Mouse (Mus musculus): ENCODE measurements around the gene Rpf1.

- TF ChIP-seq KAT2A (IDR thresholded peaks at IDR 0.05; ENCODE audit: insufficient replicate concordance, low read length) (no peak), E2F4 (IDR thresholded peaks at IDR 0.05; ENCODE audit: insufficient replicate concordance, low read depth, low read length) (no peak), POLR2A (IDR thresholded peaks at IDR 0.05; ENCODE audit: low read depth, low read length) (peak; percentile 30; the same call in 1 of the 2 replicates), MYC (IDR thresholded peaks at IDR 0.05; ENCODE audit: low read depth, low read length) (no peak), CTCF (conservative IDR thresholded peaks at IDR 0.05 in 1 of 2, IDR thresholded peaks at IDR 0.05 in 1 of 2; ENCODE audit: low read depth in 2 of 2, low read length in 2 of 2) (no peak), ZMIZ1 (IDR thresholded peaks at IDR 0.05; ENCODE audit: low read depth, low read length) (no peak; the same call in none of the 2 replicates), GABPA (IDR thresholded peaks at IDR 0.05; ENCODE audit: insufficient replicate concordance, low read depth, low read length) (no peak), ZC3H11A (IDR thresholded peaks at IDR 0.05; ENCODE audit: low read depth, low read length) (no peak)
These were observed 14.5 kb downstream of the Rpf1 start for GRCm38 (mm10) chr3:146506711-146507110.
